Mouse (Mus musculus): ENCODE measurements around the gene Isy1.

The Isy1 gene

GRCm38 (mm10) chr6:87838551-87839197, at the start of gene Isy1:
Gene Isy1, minus strand, starts transcription at chr6:87838798.
- DNase-seq (ENCODE audit: low spot score), result peak; percentile 90

- DNase-seq (ENCODE audit: low spot score), result peak; percentile 100
Observed at GRCm38 (mm10) chr6:87887594-87888233, 49.1 kb upstream of the Isy1 start, which contains the start of gene Copg1. Gene Copg1, plus strand, starts transcription at chr6:87887814.

GRCm38 (mm10) chr6:87886721-87887120, 48.1 kb upstream of the Isy1 start:
- no peak for DNase-seq (ENCODE audit: low spot score)

GRCm38 (mm10) chr6:87882816-87883215, 44.2 kb upstream of the Isy1 start:
- peak; percentile 27 for DNase-seq (ENCODE audit: low spot score)

- no peak for DNase-seq (ENCODE audit: low spot score)
Observed at GRCm38 (mm10) chr6:87882221-87882620, 43.6 kb upstream of the Isy1 start.

GRCm38 (mm10) chr6:87879628-87880027, 41.0 kb upstream of the Isy1 start:
- DNase-seq (ENCODE audit: low spot score), result no peak

GRCm38 (mm10) chr6:87879010-87879409, 40.4 kb upstream of the Isy1 start:
- no peak for DNase-seq (ENCODE audit: low spot score)

GRCm38 (mm10) chr6:87876068-87876643, 37.6 kb upstream of the Isy1 start:
- no peak for DNase-seq (ENCODE audit: low spot score)

- DNase-seq (ENCODE audit: low spot score), result no peak
Observed at GRCm38 (mm10) chr6:87875562-87875961, 37.0 kb upstream of the Isy1 start.

GRCm38 (mm10) chr6:87875083-87875482, 36.5 kb upstream of the Isy1 start:
- DNase-seq (ENCODE audit: low spot score), result no peak

- DNase-seq (ENCODE audit: low spot score), result no peak
Observed at GRCm38 (mm10) chr6:87873963-87874362, 35.4 kb upstream of the Isy1 start.

- no peak for DNase-seq (ENCODE audit: low spot score)
Observed at GRCm38 (mm10) chr6:87873104-87873503, 34.5 kb upstream of the Isy1 start.

- no peak for DNase-seq (ENCODE audit: low spot score)
Observed at GRCm38 (mm10) chr6:87871240-87871639, 32.6 kb upstream of the Isy1 start.

GRCm38 (mm10) chr6:87870440-87870839, 31.8 kb upstream of the Isy1 start:
- DNase-seq (ENCODE audit: low spot score), result no peak

- no peak for DNase-seq (ENCODE audit: low spot score)
Observed at GRCm38 (mm10) chr6:87868871-87869506, 30.4 kb upstream of the Isy1 start.

- no peak for DNase-seq (ENCODE audit: low spot score)
Observed at GRCm38 (mm10) chr6:87867256-87867655, 28.7 kb upstream of the Isy1 start.

GRCm38 (mm10) chr6:87866211-87866610, 27.6 kb upstream of the Isy1 start:
- no peak for DNase-seq (ENCODE audit: low spot score)

GRCm38 (mm10) chr6:87857071-87857470, 18.5 kb upstream of the Isy1 start:
- no peak for DNase-seq (ENCODE audit: low spot score)

- no peak for DNase-seq (ENCODE audit: low spot score)
Observed at GRCm38 (mm10) chr6:87853446-87853845, 14.8 kb upstream of the Isy1 start.

- no peak for DNase-seq (ENCODE audit: low spot score)
Observed at GRCm38 (mm10) chr6:87851871-87852270, 13.3 kb upstream of the Isy1 start.

GRCm38 (mm10) chr6:87850900-87851614, 12.5 kb upstream of the Isy1 start, which contains the start of gene Cnbp:
Gene Cnbp, minus strand, starts transcription at chr6:87851106.
- peak; percentile 86 for DNase-seq (ENCODE audit: low spot score)
